Comparison of ENCODE assay signal across 17 mouse cellular contexts in genomic region chr19:10959978-10960346, GRCm38 (mm10). TPM values are rescaled to one million over a fixed set of nuclear protein-coding genes. Genes with fewer than 3 reads are reported as not detected.
DNase-seq lines count a peak whose midpoint lies in the region; ATAC-seq and TF ChIP-seq lines count a peak whose summit lies in the region.
"Had no signal": no experiment of that assay in that cellular context is flagged by ENCODE, and none has a peak within 500 bp of the region (broad histone marks: within the 10 kb centered on the region; RNA-seq: fewer than 3 reads in every experiment).

No protein-coding gene starts in this region.

- no peak for DNase-seq in heart, adult 18-20 months
- DNase-seq in stomach, postnatal 0 days (ENCODE audit: low spot score), result no peak
- DNase-seq in adipocyte (ENCODE audit: low spot score), result no peak
- no peak for DNase-seq in right cerebral cortex, postnatal 14 days

- H3K9ac ChIP-seq in heart, embryonic 14.5 days (ENCODE audit: low read length), result no peak overlapping the region
- 0 out of 2 replicates have a peak overlapping the region, but pooled peaks have one; percentile 21 for H3K9ac ChIP-seq in stomach, embryonic 16.5 days (ENCODE audit: low read length)
- H3K9ac ChIP-seq in stomach, postnatal 0 days (ENCODE audit: low read length), result no peak overlapping the region
- H3K9ac ChIP-seq in midbrain, embryonic 13.5 days (replicated peaks), result 0 out of 2 replicates have a peak overlapping the region, but pooled peaks have one; percentile 12
- H3K9ac ChIP-seq: embryonic facial prominence, embryonic 15.5 days; kidney, embryonic 15.5 days; liver, embryonic 14.5 days had no signal

- H3K27me3 ChIP-seq in heart, embryonic 14.5 days (ENCODE audit: control insufficient read depth, insufficient read depth, low read length), result no peaks in the 10 kb centered on the region
- no peaks in the 10 kb centered on the region for H3K27me3 ChIP-seq in stomach, embryonic 16.5 days (ENCODE audit: control insufficient read depth, insufficient read depth, low read length)
- no peaks in the 10 kb centered on the region for H3K27me3 ChIP-seq in stomach, postnatal 0 days (ENCODE audit: control insufficient read depth, insufficient read depth, low read length)
- H3K27me3 ChIP-seq in midbrain, embryonic 13.5 days, result peaks cover 11% of the 10 kb centered on the region; the same call in 1 of the 2 replicates

- H3K4me2 ChIP-seq in heart, embryonic 14.5 days (ENCODE audit: low read length), result no peak overlapping the region
- H3K4me2 ChIP-seq in stomach, embryonic 16.5 days (ENCODE audit: low read depth, low read length), result no peak overlapping the region
- H3K4me2 ChIP-seq in stomach, postnatal 0 days (replicated peaks; ENCODE audit: low read depth), result no peak overlapping the region
- peak overlapping the region; percentile 27; the same call in 1 of the 2 replicates for H3K4me2 ChIP-seq in midbrain, embryonic 13.5 days (replicated peaks)
- H3K4me2 ChIP-seq: embryonic facial prominence, embryonic 15.5 days; kidney, embryonic 15.5 days had no signal

- ATAC-seq in heart, embryonic 14.5 days (ENCODE audit: insufficient number of reproducible peaks, insufficient read depth, low FRiP score, low read depth), result 0 out of 2 replicates have a peak, but pooled peaks have one; percentile 7
- ATAC-seq in stomach, embryonic 16.5 days (ENCODE audit: insufficient read depth, low FRiP score), result no peak
- no peak; the same call in 1 of the 2 replicates for ATAC-seq in stomach, postnatal 0 days (ENCODE audit: low FRiP score, low TSS enrichment)
- peak; percentile 69; the same call in 1 of the 2 replicates for ATAC-seq in midbrain, embryonic 13.5 days

- 40% methylated on average over 12 of the region's 12 CpGs for WGBS in heart, embryonic 14.5 days
- WGBS in stomach, embryonic 16.5 days, result 44% methylated on average over 12 of the region's 12 CpGs
- WGBS in stomach, postnatal 0 days, result 41% methylated on average over 12 of the region's 12 CpGs
- WGBS in midbrain, embryonic 13.5 days, result 43% methylated on average over 12 of the region's 12 CpGs

- no peak for TF ChIP-seq CTCF in stomach, postnatal 0 days (IDR thresholded peaks at IDR 0.05; ENCODE audit: low read depth)

- H3K4me3 ChIP-seq in heart, embryonic 14.5 days (ENCODE audit: control insufficient read depth in 1 of 2, insufficient read depth in 1 of 2, low read depth in 1 of 2, low read length in 2 of 2), result no peak overlapping the region
- H3K4me3 ChIP-seq in stomach, embryonic 16.5 days (replicated peaks; ENCODE audit: low read length), result no peak overlapping the region
- no peak overlapping the region for H3K4me3 ChIP-seq in stomach, postnatal 0 days (ENCODE audit: low read depth, low read length)
- H3K4me3 ChIP-seq in midbrain, embryonic 13.5 days (replicated peaks), result no peak overlapping the region
- H3K4me3 ChIP-seq: embryonic facial prominence, embryonic 15.5 days; kidney, embryonic 15.5 days; layer of hippocampus, adult 2 months had no signal

- no peak overlapping the region for H3K27ac ChIP-seq in heart, embryonic 14.5 days (replicated peaks in 1 of 2; ENCODE audit: control insufficient read depth in 1 of 2, insufficient read depth in 1 of 2, low read depth in 2 of 2, low read length in 2 of 2)
- H3K27ac ChIP-seq in stomach, embryonic 16.5 days (ENCODE audit: low read length), result no peak overlapping the region
- H3K27ac ChIP-seq in stomach, postnatal 0 days (replicated peaks), result no peak overlapping the region
- no peak overlapping the region for H3K27ac ChIP-seq in midbrain, embryonic 13.5 days
- H3K27ac ChIP-seq: embryonic facial prominence, embryonic 15.5 days; kidney, embryonic 15.5 days; layer of hippocampus, adult 2 months; liver, embryonic 14.5 days had no signal

- H3K9me3 ChIP-seq in heart, embryonic 14.5 days (ENCODE audit: control insufficient read depth, low read length), result no peaks in the 10 kb centered on the region
- H3K9me3 ChIP-seq in stomach, embryonic 16.5 days (replicated peaks; ENCODE audit: control insufficient read depth, low read length), result no peaks in the 10 kb centered on the region
- no peaks in the 10 kb centered on the region for H3K9me3 ChIP-seq in stomach, postnatal 0 days (ENCODE audit: control insufficient read depth, low read length)
- H3K9me3 ChIP-seq in midbrain, embryonic 13.5 days, result no peaks in the 10 kb centered on the region
- H3K9me3 ChIP-seq: embryonic facial prominence, embryonic 15.5 days; kidney, embryonic 15.5 days had no signal

- no peak for TF ChIP-seq EP300 in stomach, postnatal 0 days (optimal IDR thresholded peaks at IDR 0.05)

- no peaks in the 10 kb centered on the region for H3K36me3 ChIP-seq in heart, embryonic 14.5 days (ENCODE audit: control insufficient read depth, insufficient read depth, low read length)
- no peaks in the 10 kb centered on the region for H3K36me3 ChIP-seq in stomach, embryonic 16.5 days (ENCODE audit: control insufficient read depth, insufficient read depth, low read length)
- no peaks in the 10 kb centered on the region for H3K36me3 ChIP-seq in stomach, postnatal 0 days (ENCODE audit: control insufficient read depth, insufficient read depth, low read length)
- no peaks in the 10 kb centered on the region for H3K36me3 ChIP-seq in midbrain, embryonic 13.5 days
- H3K36me3 ChIP-seq: embryonic facial prominence, embryonic 15.5 days; kidney, embryonic 15.5 days had no signal

- peaks cover 0 to 2% of the 10 kb centered on the region in 2 experiments; a peak in 1 of 4 replicates for H3K4me1 ChIP-seq in heart, embryonic 14.5 days (ENCODE audit: control insufficient read depth in 2 of 2, insufficient read depth in 2 of 2, low read length in 2 of 2)
- peaks cover 3% of the 10 kb centered on the region; the same call in 1 of the 2 replicates for H3K4me1 ChIP-seq in stomach, embryonic 16.5 days (ENCODE audit: control insufficient read depth, insufficient read depth, low read length)
- no peaks in the 10 kb centered on the region for H3K4me1 ChIP-seq in stomach, postnatal 0 days (replicated peaks; ENCODE audit: control insufficient read depth, insufficient read depth)
- H3K4me1 ChIP-seq in midbrain, embryonic 13.5 days (replicated peaks), result peaks cover 5% of the 10 kb centered on the region
- H3K4me1 ChIP-seq: kidney, embryonic 15.5 days had no signal

RNA-seq across cellular contexts. Expression of gene Ccdc86, which starts 10.9 kb away (rescaled TPM):
- polyA plus RNA-seq in heart, embryonic 14.5 days (2014; fragmentation: Nextera tagmentation; extraction: Ambion mirVana), result 12.9 and 14.7 TPM in 2 replicates
- total RNA-seq in heart, adult 18-20 months (2021), result 1 to 10 TPM; 6.5 TPM
- 23.8 and 27.5 TPM in 2 replicates for polyA plus RNA-seq in stomach, embryonic 16.5 days (2015; fragmentation: Nextera tagmentation; extraction: Ambion mirVana)
- polyA plus RNA-seq in stomach, postnatal 0 days (2015; fragmentation: Nextera tagmentation; extraction: Ambion mirVana), result 13.9 and 15.4 TPM in 2 replicates
- 15.5 and 16.2 TPM in 2 replicates for polyA plus RNA-seq in midbrain, embryonic 13.5 days (2015; fragmentation: Nextera tagmentation; extraction: Ambion mirVana)

RNA-seq across cellular contexts. Expression of gene Ms4a10, which starts 14.5 kb away (rescaled TPM):
- polyA plus RNA-seq in heart, embryonic 14.5 days (2014; fragmentation: Nextera tagmentation; extraction: Ambion mirVana), result not detected in 2 replicates
- total RNA-seq in heart, adult 18-20 months (2021), result not detected
- polyA plus RNA-seq in stomach, embryonic 16.5 days (2015; fragmentation: Nextera tagmentation; extraction: Ambion mirVana), result 8.0 and 11.3 TPM in 2 replicates
- 0.13 TPM in 1 of 2 replicates, not detected in the other for polyA plus RNA-seq in stomach, postnatal 0 days (2015; fragmentation: Nextera tagmentation; extraction: Ambion mirVana)
- not detected in 2 replicates for polyA plus RNA-seq in midbrain, embryonic 13.5 days (2015; fragmentation: Nextera tagmentation; extraction: Ambion mirVana)
- total RNA-seq: gastrocnemius, postnatal 10 days; heart, postnatal 4 days; layer of hippocampus, adult 2 months; left cerebral cortex, postnatal 14 days had no signal
- polyA plus RNA-seq: C2C12 had no signal

RNA-seq across cellular contexts. Expression of gene Ptgdr2, which starts 23.0 kb away (rescaled TPM):
- 0.07 and 0.22 TPM in 2 replicates for polyA plus RNA-seq in heart, embryonic 14.5 days (2014; fragmentation: Nextera tagmentation; extraction: Ambion mirVana)
- not detected for total RNA-seq in heart, adult 18-20 months (2021)
- polyA plus RNA-seq in stomach, embryonic 16.5 days (2015; fragmentation: Nextera tagmentation; extraction: Ambion mirVana), result not detected in 2 replicates
- 0.06 and 0.07 TPM in 2 replicates for polyA plus RNA-seq in stomach, postnatal 0 days (2015; fragmentation: Nextera tagmentation; extraction: Ambion mirVana)
- 0.22 and 0.24 TPM in 2 replicates for polyA plus RNA-seq in midbrain, embryonic 13.5 days (2015; fragmentation: Nextera tagmentation; extraction: Ambion mirVana)
- total RNA-seq: adrenal gland, postnatal 14 days had no signal

RNA-seq across cellular contexts. Expression of gene Ms4a15, which starts 33.1 kb away (rescaled TPM):
- polyA plus RNA-seq in heart, embryonic 14.5 days (2014; fragmentation: Nextera tagmentation; extraction: Ambion mirVana), result 0.15 TPM in 1 of 2 replicates, not detected in the other
- not detected for total RNA-seq in heart, adult 18-20 months (2021)
- polyA plus RNA-seq in stomach, embryonic 16.5 days (2015; fragmentation: Nextera tagmentation; extraction: Ambion mirVana), result not detected in 2 replicates
- polyA plus RNA-seq in stomach, postnatal 0 days (2015; fragmentation: Nextera tagmentation; extraction: Ambion mirVana), result 0.10 TPM in 1 of 2 replicates, not detected in the other
- polyA plus RNA-seq in midbrain, embryonic 13.5 days (2015; fragmentation: Nextera tagmentation; extraction: Ambion mirVana), result not detected in 2 replicates
- total RNA-seq: adrenal gland, postnatal 14 days; ES-E14; gastrocnemius, postnatal 10 days; heart, postnatal 4 days; layer of hippocampus, adult 2 months had no signal
- polyA plus RNA-seq: C2C12; embryonic facial prominence, embryonic 15.5 days; kidney, embryonic 15.5 days; liver, embryonic 14.5 days had no signal

RNA-seq across cellular contexts. Expression of gene Zp1, which starts 39.5 kb away (rescaled TPM):
- polyA plus RNA-seq in heart, embryonic 14.5 days (2014; fragmentation: Nextera tagmentation; extraction: Ambion mirVana), result not detected in 2 replicates
- not detected for total RNA-seq in heart, adult 18-20 months (2021)
- not detected in 2 replicates for polyA plus RNA-seq in stomach, embryonic 16.5 days (2015; fragmentation: Nextera tagmentation; extraction: Ambion mirVana)
- 0.08 and 0.17 TPM in 2 replicates for polyA plus RNA-seq in stomach, postnatal 0 days (2015; fragmentation: Nextera tagmentation; extraction: Ambion mirVana)
- not detected in 2 replicates for polyA plus RNA-seq in midbrain, embryonic 13.5 days (2015; fragmentation: Nextera tagmentation; extraction: Ambion mirVana)
- total RNA-seq: adrenal gland, postnatal 14 days; heart, postnatal 4 days; layer of hippocampus, adult 2 months; left cerebral cortex, postnatal 14 days had no signal
- polyA plus RNA-seq: C2C12; embryonic facial prominence, embryonic 15.5 days; kidney, embryonic 15.5 days; liver, embryonic 14.5 days had no signal

Comparison
In these comparisons a context has a peak if more than half of its experiments do, and no peak if none do; other contexts are left out.
1. H3K9ac ChIP-seq: peak in stomach, embryonic 16.5 days (single experiment) and midbrain, embryonic 13.5 days (single experiment); none in heart, embryonic 14.5 days (single experiment) and stomach, postnatal 0 days (single experiment).
2. ATAC-seq: peak in heart, embryonic 14.5 days (single experiment) and midbrain, embryonic 13.5 days (single experiment); none in stomach, embryonic 16.5 days (single experiment) and stomach, postnatal 0 days (single experiment).